26 mouse cellular contexts compared by ENCODE assay signal in genomic region chr6:115232562-115232961, GRCm38 (mm10). TPM values are rescaled to one million over a fixed set of nuclear protein-coding genes. Genes with fewer than 3 reads are reported as not detected.
DNase-seq lines count a peak whose midpoint lies in the region; ATAC-seq and TF ChIP-seq lines count a peak whose summit lies in the region.
"Had no signal": no experiment of that assay in that cellular context is flagged by ENCODE, and none has a peak within 500 bp of the region (broad histone marks: within the 10 kb centered on the region; RNA-seq: fewer than 3 reads in every experiment).

No protein-coding gene starts in this region.

- H3K9ac ChIP-seq in heart, embryonic 15.5 days, result no peak overlapping the region
- H3K9ac ChIP-seq: forebrain, embryonic 12.5 days had no signal

- H3K4me1 ChIP-seq in heart, embryonic 15.5 days (replicated peaks), result no peaks in the 10 kb centered on the region
- H3K4me1 ChIP-seq: forebrain, embryonic 12.5 days; midbrain, embryonic 10.5 days had no signal

- H3K36me3 ChIP-seq in heart, embryonic 15.5 days, result no peaks in the 10 kb centered on the region
- H3K36me3 ChIP-seq: forebrain, embryonic 12.5 days; midbrain, embryonic 10.5 days had no signal

- no peak overlapping the region for H3K4me3 ChIP-seq in left cerebral cortex, adult 2 months
- H3K4me3 ChIP-seq in heart, embryonic 15.5 days, result no peak overlapping the region
- H3K4me3 ChIP-seq: forebrain, embryonic 12.5 days; midbrain, embryonic 10.5 days had no signal

- H3K27ac ChIP-seq in left cerebral cortex, adult 2 months, result 0 out of 2 replicates have a peak overlapping the region, but pooled peaks have one; percentile 6
- peak overlapping the region; percentile 39; the same call in 1 of the 2 replicates for H3K27ac ChIP-seq in heart, embryonic 15.5 days
- H3K27ac ChIP-seq: forebrain, embryonic 12.5 days; midbrain, embryonic 10.5 days had no signal

- WGBS in heart, embryonic 15.5 days, result 58% methylated on average over 1 of the region's 1 CpGs

- peak; percentile 41 for DNase-seq in gastrocnemius, postnatal 25 days
- no peak for DNase-seq in gastrocnemius, postnatal 4 days (ENCODE audit: low spot score in 2 of 2)
- no peak for DNase-seq in left cerebral cortex, adult 2 months (ENCODE audit: extremely low spot score in 1 of 2, low spot score in 2 of 2)
- no peak for DNase-seq in left cerebral cortex, postnatal 4 days
- DNase-seq in heart, postnatal 25 days (ENCODE audit: low spot score), result peak; percentile 38
- no peak for DNase-seq in kidney, adult 11 months
- DNase-seq in kidney, adult 9 months, result no peak
- DNase-seq: adrenal gland, postnatal 25 days; cerebellum, adult 18-20 months; kidney, adult 18-20 months; kidney, postnatal 10 days; liver; lung, postnatal 14 days; thymus, postnatal 4 days had no signal

- no peaks in the 10 kb centered on the region for H3K9me3 ChIP-seq in heart, embryonic 15.5 days (replicated peaks)
- H3K9me3 ChIP-seq: forebrain, embryonic 12.5 days; midbrain, embryonic 10.5 days had no signal

- ATAC-seq in heart, embryonic 15.5 days (replicated peaks; ENCODE audit: insufficient number of reproducible peaks, insufficient read depth, low FRiP score, low read depth), result no peak

- H3K27me3 ChIP-seq in heart, embryonic 15.5 days, result peaks cover 61% of the 10 kb centered on the region
- H3K27me3 ChIP-seq: forebrain, embryonic 12.5 days had no signal

- TF ChIP-seq CTCF in left cerebral cortex, adult 2 months (IDR thresholded peaks at IDR 0.05), result no peak

- no peak overlapping the region for H3K4me2 ChIP-seq in heart, embryonic 15.5 days
- H3K4me2 ChIP-seq: forebrain, embryonic 12.5 days had no signal

- intact Hi-C loops in left cerebral cortex, adult 2 months (cut with DNase I), result no loop called here
- intact Hi-C loops in left cerebral cortex, postnatal 4 days (cut with DNase I), result no loop called here
- intact Hi-C loops in heart, postnatal 25 days (cut with DNase I), result loop anchor here (5.0 to 10.0 kb wide), 2 partner anchors 110 to 1412 kb away; no protein-coding TSS in a partner anchor

RNA-seq across cellular contexts. Expression of gene Gm17482, which starts 5.4 kb away (rescaled TPM):
- total RNA-seq in gastrocnemius, postnatal 25 days (2021), result not detected
- total RNA-seq in gastrocnemius, postnatal 4 days (2021), result not detected
- total RNA-seq in left cerebral cortex, adult 2 months (2021), result not detected
- total RNA-seq in left cerebral cortex, postnatal 4 days (2021), result not detected
- polyA plus RNA-seq in heart, embryonic 15.5 days (2015; fragmentation: Nextera tagmentation; extraction: Ambion mirVana), result not detected in 2 replicates
- total RNA-seq in heart, postnatal 25 days (2021), result not detected
- total RNA-seq: adrenal gland, postnatal 25 days; layer of hippocampus, adult 8-10 months; left cerebral cortex, postnatal 36 days; midbrain, postnatal 0 days had no signal
- polyA plus RNA-seq: cortical plate, adult 2 months; embryonic facial prominence, embryonic 11.5 days; forebrain, embryonic 12.5 days; gonadal fat pad, adult 2 months; hindbrain, embryonic 11.5 days; liver, embryonic 16.5 days; midbrain, embryonic 10.5 days; midbrain, postnatal 0 days; testis, adult 2 months had no signal

RNA-seq across cellular contexts. Expression of gene Timp4, which starts 19.4 kb away (rescaled TPM):
- total RNA-seq in gastrocnemius, postnatal 25 days (2021), result 10 to 100 TPM; 21.8 to 23.9 TPM
- total RNA-seq in gastrocnemius, postnatal 4 days (2021), result 1 to 10 TPM; 1.4 to 2.7 TPM
- 10 to 100 TPM; 13.7 to 18.9 TPM for total RNA-seq in left cerebral cortex, adult 2 months (2021)
- 1 to 10 TPM; 3.9 to 4.1 TPM for total RNA-seq in left cerebral cortex, postnatal 4 days (2021)
- polyA plus RNA-seq in heart, embryonic 15.5 days (2015; fragmentation: Nextera tagmentation; extraction: Ambion mirVana), result 0.48 and 0.90 TPM in 2 replicates
- total RNA-seq in heart, postnatal 25 days (2021), result 10 to 100 TPM; 29.7 to 32.7 TPM
- polyA plus RNA-seq: liver, embryonic 16.5 days had no signal

Comparison
In these comparisons a context has a peak if more than half of its experiments do, and no peak if none do; other contexts are left out.
1. DNase-seq: peak in gastrocnemius, postnatal 25 days (single experiment) and heart, postnatal 25 days (single experiment); none in gastrocnemius, postnatal 4 days (0 of 2), left cerebral cortex, adult 2 months (0 of 2), left cerebral cortex, postnatal 4 days (single experiment), kidney, adult 11 months (single experiment) and kidney, adult 9 months (single experiment).